Mouse (Mus musculus) bone marrow, adult 2 months (tissue): ENCODE results near the gene Ppil4. TPM values are rescaled to one million over a fixed set of nuclear protein-coding genes. Genes with fewer than 3 reads are reported as not detected.
"Not testable (repeated sequence)": the region's sequence is repeated elsewhere in the genome, so short reads cannot be mapped to it uniquely, and the experiment has no call there.

Source experiments
- H3K27ac ChIP-seq: fragments of 200-500 bp; 2 replicates; pipeline ENCODE4 v1.5.1; 2012; ENCODE audit warnings: low read depth, mild to moderate bottlenecking, control low read depth, inconsistent platforms, low read length; ENCODE audit not compliant: control insufficient read depth, poor library complexity, insufficient read depth
- H3K4me1 ChIP-seq: fragments of 200-500 bp; 2 replicates; pipeline ENCODE4 v1.6.1; 2011; ENCODE audit warnings: low read length; ENCODE audit not compliant: control insufficient read depth, insufficient read depth
- H3K4me3 ChIP-seq: fragments of 200-500 bp; replicated peaks from 2 replicates; pipeline ENCODE3; 2011; ENCODE audit warnings: mild to moderate bottlenecking, low read depth, low read length, control low read depth; ENCODE audit not compliant: control insufficient read depth
- CTCF ChIP-seq: fragments of 200-500 bp; IDR thresholded peaks from 2 replicates; pipeline ENCODE4 v1.5.1; 2011; ENCODE audit warnings: low read length, control low read depth; ENCODE audit not compliant: control insufficient read depth, insufficient read depth
- POLR2A ChIP-seq: fragments of 200-500 bp; IDR thresholded peaks from 2 replicates; pipeline ENCODE4 v1.6.1; 2011; ENCODE audit warnings: low read depth, mild to moderate bottlenecking, control low read depth, low read length, borderline replicate concordance; ENCODE audit not compliant: control insufficient read depth
- WGBS: fragments of 180-500 bp; shearing (Covaris S2); methylation state at CpG from one replicate; pipeline ENCODE4 v1.1.7; 2018; 5-methylcytosine and 5-hydroxymethylcytosine counted together
- polyA plus RNA-seq: library from polyadenylated mRNA; stranded (reverse); fragments of >200 nt; gene quantifications from 2 replicates; pipeline ENCODE4 v1.2.4, GENCODE M21; 2011; ENCODE audit warnings: low replicate concordance; ENCODE audit not compliant: missing spikeins, insufficient read depth, insufficient read length

Gene Ppil4
- 21.1 and 44.7 TPM in 2 replicates for polyA plus RNA-seq

GRCm38 (mm10) chr10:7792751-7793385 lies at the start of gene Ppil4, which contains the start of gene Ginm1:
TSS of gene Ppil4 (plus strand) at chr10:7792891.
TSS of gene Ginm1 (minus strand) at chr10:7792824.
- H3K27ac ChIP-seq: peak within 1 kb of the TSS; percentile 57

GRCm38 (mm10) chr10:7745528-7745927 lies 47.2 kb upstream of the Ppil4 start:
- H3K4me1 ChIP-seq, H3K4me3 ChIP-seq, H3K27ac ChIP-seq: not testable (repeated sequence)
- WGBS: 86% methylated on average over 6 of the region's 6 CpGs

More at GRCm38 (mm10) chr10:7792751-7793385, at the start of gene Ppil4, which contains the start of gene Ginm1:
- H3K4me1 ChIP-seq: peaks cover 2% of the 10 kb centered on the region; the same call in 1 of the 2 replicates
- under 1% methylated on average over 52 of the region's 52 CpGs for WGBS
- peak; percentile 92; the same call in 1 of the 2 replicates for TF ChIP-seq POLR2A
- no peak for TF ChIP-seq CTCF
- H3K4me3 ChIP-seq: peak within 1 kb of the TSS; percentile 89

DNA sequence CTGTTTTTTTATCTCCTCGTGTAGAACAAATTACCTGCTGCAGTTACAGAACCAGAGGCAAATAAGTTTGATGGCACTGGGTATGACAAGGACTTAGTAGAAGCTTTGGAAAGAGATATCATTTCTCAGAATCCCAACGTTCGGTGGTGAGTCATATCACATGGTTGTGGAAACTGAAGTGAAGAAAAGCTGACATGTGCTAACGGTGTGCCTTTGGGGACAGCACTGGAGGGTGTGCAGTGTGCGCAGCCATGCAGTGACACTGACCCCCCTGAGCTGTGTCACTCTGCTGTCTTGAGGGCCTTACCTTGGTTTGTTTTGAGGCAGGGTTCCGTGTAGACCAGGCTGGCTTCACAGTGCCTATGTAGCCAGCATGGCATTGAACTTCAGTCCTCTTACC lies 43.9 kb upstream of the Ppil4 start:
- no peak overlapping the region for H3K27ac ChIP-seq
- no peak for TF ChIP-seq POLR2A
- TF ChIP-seq CTCF: no peak
- no peak overlapping the region for H3K4me3 ChIP-seq
- WGBS: 82% methylated on average over 6 of the region's 6 CpGs
- no peaks in the 10 kb centered on the region for H3K4me1 ChIP-seq

- H3K4me1 ChIP-seq: no peaks in the 10 kb centered on the region
- 59% methylated on average over 2 of the region's 2 CpGs for WGBS
- H3K4me3 ChIP-seq: no peak overlapping the region
- no peak overlapping the region for H3K27ac ChIP-seq
- TF ChIP-seq CTCF (no peak), POLR2A (no peak)
Observed at GRCm38 (mm10) chr10:7757544-7757943, 35.1 kb upstream of the Ppil4 start.

DNA sequence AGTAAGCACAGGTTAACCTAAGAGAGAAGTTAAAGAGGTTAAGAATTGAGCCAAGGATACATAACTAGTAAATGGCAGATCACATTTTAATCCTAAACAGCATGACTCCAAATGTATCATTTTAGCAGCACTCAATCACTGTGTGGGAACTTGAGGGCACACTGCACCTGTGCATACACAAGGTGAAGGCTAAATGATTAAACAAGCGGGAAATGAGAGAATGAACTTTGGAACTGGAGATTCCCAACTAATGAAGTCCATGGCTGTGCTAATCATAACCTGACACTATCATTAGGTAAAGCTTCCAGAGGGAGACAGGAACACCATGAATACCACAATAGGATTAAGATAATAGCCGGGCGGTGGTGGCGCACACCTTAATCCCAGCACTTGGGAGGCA lies 20.3 kb upstream of the Ppil4 start:
- TF ChIP-seq CTCF: no peak
- TF ChIP-seq POLR2A: no peak
- no peak overlapping the region for H3K27ac ChIP-seq
- WGBS: 93% methylated on average over 4 of the region's 4 CpGs
- no peaks in the 10 kb centered on the region for H3K4me1 ChIP-seq
- H3K4me3 ChIP-seq: no peak overlapping the region

- WGBS: 85% methylated on average over 1 of the region's 1 CpGs
- H3K4me3 ChIP-seq: no peak overlapping the region
- no peak overlapping the region for H3K27ac ChIP-seq
- H3K4me1 ChIP-seq: no peaks in the 10 kb centered on the region
- TF ChIP-seq CTCF (no peak), POLR2A (no peak)
Observed at GRCm38 (mm10) chr10:7772769-7773168, 19.9 kb upstream of the Ppil4 start.

DNA sequence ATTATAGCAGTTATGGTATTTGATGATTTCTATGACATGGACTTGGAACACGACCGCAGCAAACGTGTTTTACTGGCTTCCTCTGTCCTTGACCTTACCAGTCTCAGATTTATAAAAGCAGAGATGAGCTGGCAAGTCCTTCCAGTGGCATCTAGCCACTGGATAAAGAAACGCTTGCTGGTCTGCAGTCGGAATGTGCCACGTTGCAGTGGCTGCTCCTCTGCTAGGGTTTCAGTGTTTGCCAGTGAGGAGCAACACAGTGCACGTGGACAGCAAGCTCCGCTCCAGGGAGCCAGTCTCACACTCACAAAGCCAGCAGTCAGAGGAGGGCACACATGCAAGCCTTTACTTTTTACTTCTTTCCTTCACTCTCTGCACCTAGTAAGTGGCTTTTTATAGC lies 17.3 kb upstream of the Ppil4 start:
- TF ChIP-seq CTCF (no peak), POLR2A (no peak)
- H3K27ac ChIP-seq: no peak overlapping the region
- no peak overlapping the region for H3K4me3 ChIP-seq
- 89% methylated on average over 8 of the region's 8 CpGs for WGBS
- no peaks in the 10 kb centered on the region; the same call in 1 of the 2 replicates for H3K4me1 ChIP-seq

- WGBS: 80% methylated on average over 3 of the region's 3 CpGs
- Histone ChIP-seq H3K4me1 (no peaks in the 10 kb centered on the region; the same call in 1 of the 2 replicates), H3K27ac (no peak overlapping the region), H3K4me3 (no peak overlapping the region)
- TF ChIP-seq CTCF: no peak
- TF ChIP-seq POLR2A: no peak
Observed at GRCm38 (mm10) chr10:7778361-7778760, 14.3 kb upstream of the Ppil4 start.
